Mouse (Mus musculus) layer of hippocampus, adult 9-11 months (tissue): ENCODE measurements at regions not wholly inside any gene's neighbourhood (a gene's known extent, or its start where the extent isn't known, plus 50 kb on each side); places are given as distances from the start of the nearest gene placed in this dataset.
"Not testable (repeated sequence)": the region's sequence is repeated elsewhere in the genome, so short reads cannot be mapped to it uniquely, and the experiment has no call there.

Experiments
- DNase-seq: peaks from one replicate; pipeline ENCODE4 v3.0.0; 2022

GRCm38 (mm10) chr5:4248422-4248821 is 56.3 kb downstream of the Mterf1b start:
- no peak for DNase-seq

GRCm38 (mm10) chr5:4254280-4254679 is 62.1 kb downstream of the Mterf1b start:
- not testable (repeated sequence) for DNase-seq

- DNase-seq: no peak
Measured at GRCm38 (mm10) chr5:4257048-4257750, 65.0 kb downstream of the Mterf1b start.

- no peak for DNase-seq
Measured at GRCm38 (mm10) chr5:4259260-4259659, 67.1 kb downstream of the Mterf1b start.

GRCm38 (mm10) chr5:4262666-4263065 is 70.5 kb downstream of the Mterf1b start:
- no peak for DNase-seq

- peak; percentile 9 for DNase-seq
Measured at GRCm38 (mm10) chr5:4263560-4264160, 71.5 kb downstream of the Mterf1b start.

- no peak for DNase-seq
Measured at GRCm38 (mm10) chr5:4267717-4268116, 75.5 kb downstream of the Mterf1b start.

GRCm38 (mm10) chr5:4273001-4273400 is 80.8 kb downstream of the Mterf1b start:
- DNase-seq: no peak

- DNase-seq: no peak
Measured at GRCm38 (mm10) chr5:4303616-4304015, 111.4 kb downstream of the Mterf1b start.

GRCm38 (mm10) chr5:4304201-4304600 is 112.0 kb downstream of the Mterf1b start:
- DNase-seq: no peak

GRCm38 (mm10) chr5:4308514-4308913 is 116.3 kb downstream of the Mterf1b start:
- DNase-seq: no peak

GRCm38 (mm10) chr5:4311169-4311568 is 119.0 kb downstream of the Mterf1b start:
- DNase-seq: no peak

GRCm38 (mm10) chr5:4311599-4311998 is 119.4 kb downstream of the Mterf1b start:
- peak; percentile 20 for DNase-seq

- DNase-seq: no peak
Measured at GRCm38 (mm10) chr5:4312675-4313074, 120.5 kb downstream of the Mterf1b start.

- DNase-seq: no peak
Measured at GRCm38 (mm10) chr5:4322634-4323386, 130.6 kb downstream of the Mterf1b start.

- DNase-seq: peak; percentile 34
Measured at GRCm38 (mm10) chr5:4323387-4323704, 131.2 kb downstream of the Mterf1b start.

- DNase-seq: no peak
Measured at GRCm38 (mm10) chr5:4325813-4326212, 133.6 kb downstream of the Mterf1b start.

GRCm38 (mm10) chr5:4326309-4327014 is 134.3 kb downstream of the Mterf1b start:
- DNase-seq: no peak

GRCm38 (mm10) chr5:4335683-4336082 is 143.5 kb downstream of the Mterf1b start:
- peak; percentile 13 for DNase-seq

GRCm38 (mm10) chr5:4341956-4342355 is 149.8 kb downstream of the Mterf1b start:
- DNase-seq: no peak

GRCm38 (mm10) chr5:4344458-4344857 is 152.3 kb downstream of the Mterf1b start:
- no peak for DNase-seq

GRCm38 (mm10) chr5:4348334-4348733 is 156.2 kb downstream of the Mterf1b start:
- DNase-seq: no peak

- DNase-seq: peak; percentile 4
Measured at GRCm38 (mm10) chr5:4349943-4350342, 157.8 kb downstream of the Mterf1b start.
